22 mouse cellular contexts compared by ENCODE assay signal in the genomic region with DNA sequence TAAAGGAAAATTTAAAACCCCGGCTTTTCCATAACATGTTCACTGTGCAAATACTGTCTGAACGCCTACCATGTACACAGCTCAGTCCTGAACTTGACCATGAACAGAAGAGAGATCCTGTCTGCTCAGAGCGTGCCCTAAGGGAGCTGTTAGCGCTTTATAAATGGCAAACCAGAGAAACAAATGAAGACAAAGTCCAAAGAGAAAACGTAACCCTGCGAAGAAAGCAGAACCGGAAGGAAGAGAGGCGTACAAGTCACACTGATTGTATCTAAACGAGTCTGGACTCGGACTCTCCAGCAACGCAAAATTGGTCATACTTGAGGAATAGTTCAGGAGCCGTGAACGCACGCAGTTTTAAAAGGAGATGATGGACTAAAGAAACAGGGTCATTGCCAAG.
DNase-seq lines count a peak whose midpoint lies in the region; ATAC-seq and TF ChIP-seq lines count a peak whose summit lies in the region.
"Had no signal": no experiment of that assay in that cellular context is flagged by ENCODE, and none has a peak within 500 bp of the region (broad histone marks: within the 10 kb centered on the region; RNA-seq: fewer than 3 reads in every experiment).

No protein-coding gene starts in this region.

- no peak for TF ChIP-seq RAD21 in CH12.LX (IDR thresholded peaks at IDR 0.05; ENCODE audit: low read depth, low read length)

- WGBS in hindbrain, embryonic 13.5 days = 90% methylated on average over 14 of the region's 14 CpGs
- 94% methylated on average over 14 of the region's 14 CpGs for WGBS in hindbrain, embryonic 10.5 days
- WGBS in kidney, adult 2 months = 72% methylated on average over 14 of the region's 14 CpGs
- WGBS in kidney, embryonic 16.5 days = 81% methylated on average over 14 of the region's 14 CpGs

- H3K27ac ChIP-seq in hindbrain, embryonic 13.5 days = peak overlapping the region; percentile 82; the same call in 1 of the 2 replicates
- no peak overlapping the region for H3K27ac ChIP-seq in hindbrain, embryonic 10.5 days
- peak overlapping the region; percentile 70 for H3K27ac ChIP-seq in kidney, adult 2 months (ENCODE audit: insufficient read depth, low read depth, low read length)
- no peak overlapping the region for H3K27ac ChIP-seq in kidney, embryonic 16.5 days (ENCODE audit: low read length)
- no peak overlapping the region for H3K27ac ChIP-seq in CH12.LX (ENCODE audit: insufficient read depth, low read depth)
- H3K27ac ChIP-seq: embryonic facial prominence, embryonic 10.5 days; forebrain, embryonic 13.5 days; heart, adult 2 months; heart, embryonic 15.5 days had no signal

- TF ChIP-seq CTCF in kidney, adult 2 months (conservative IDR thresholded peaks at IDR 0.05; ENCODE audit: insufficient read depth, insufficient read length, low read depth, low read length) = no peak
- TF ChIP-seq CTCF in CH12.LX (conservative IDR thresholded peaks at IDR 0.05 in 1 of 2, IDR thresholded peaks at IDR 0.05 in 1 of 2; ENCODE audit: low read depth in 2 of 2, low read length in 2 of 2) = no peak

- H3K36me3 ChIP-seq in hindbrain, embryonic 13.5 days = no peaks in the 10 kb centered on the region
- no peaks in the 10 kb centered on the region for H3K36me3 ChIP-seq in hindbrain, embryonic 10.5 days
- no peaks in the 10 kb centered on the region for H3K36me3 ChIP-seq in kidney, adult 2 months (ENCODE audit: control insufficient read depth, insufficient read depth, low read length)
- H3K36me3 ChIP-seq in kidney, embryonic 16.5 days (ENCODE audit: insufficient read depth, low read length) = no peaks in the 10 kb centered on the region
- H3K36me3 ChIP-seq in CH12.LX (replicated peaks in 1 of 2; ENCODE audit: control insufficient read depth in 1 of 2, insufficient read depth in 1 of 2, low read length in 1 of 2) = no peaks in the 10 kb centered on the region
- H3K36me3 ChIP-seq: heart, embryonic 15.5 days had no signal

- H3K9me3 ChIP-seq in hindbrain, embryonic 13.5 days = no peaks in the 10 kb centered on the region
- H3K9me3 ChIP-seq in hindbrain, embryonic 10.5 days = no peaks in the 10 kb centered on the region
- no peaks in the 10 kb centered on the region for H3K9me3 ChIP-seq in kidney, embryonic 16.5 days (ENCODE audit: low read length)
- peaks cover 2% of the 10 kb centered on the region for H3K9me3 ChIP-seq in CH12.LX (replicated peaks; ENCODE audit: low read length)
- H3K9me3 ChIP-seq: embryonic facial prominence, embryonic 10.5 days; forebrain, embryonic 13.5 days; heart, embryonic 15.5 days had no signal

- DNase-seq in hindbrain, embryonic 10.5 days (ENCODE audit: low spot score) = no peak
- peak; percentile 73 for DNase-seq in kidney, adult 2 months
- DNase-seq in kidney, postnatal 36 days = peak; percentile 30 to 34
- DNase-seq in kidney, postnatal 14 days = no peak
- DNase-seq in CH12.LX (ENCODE audit: extremely low read depth) = no peak
- no peak for DNase-seq in adrenal gland, adult (ENCODE audit: inconsistent age in 2 of 2, low spot score in 1 of 2)
- DNase-seq: adrenal gland, adult 8-10 months; adrenal gland, postnatal 36 days; B cell, adult 2 months; cerebellum, adult 2 months; cerebellum, postnatal 10 days; forebrain, postnatal 0 days; gastrocnemius, postnatal 14 days; heart, adult 2 months; heart, postnatal 14 days had no signal

- no peak overlapping the region for H3K4me3 ChIP-seq in hindbrain, embryonic 13.5 days
- H3K4me3 ChIP-seq in hindbrain, embryonic 10.5 days = no peak overlapping the region
- H3K4me3 ChIP-seq in kidney, adult 2 months (ENCODE audit: insufficient read depth, low read depth, low read length) = no peak overlapping the region
- H3K4me3 ChIP-seq in kidney, embryonic 16.5 days (ENCODE audit: low read length) = no peak overlapping the region
- no peak overlapping the region for H3K4me3 ChIP-seq in CH12.LX (replicated peaks in 1 of 3; ENCODE audit: low read depth in 2 of 3, low read length in 2 of 3, poor library complexity in 1 of 3)
- H3K4me3 ChIP-seq: embryonic facial prominence, embryonic 10.5 days; forebrain, embryonic 13.5 days; heart, adult 2 months; heart, embryonic 15.5 days had no signal

- dilution Hi-C loops in CH12.LX (cut with MboI; ENCODE audit: extremely low pct_ligation_motif_present, extremely low pct_unique_long_range_greater_than_20kb, low sequenced_read_pairs) = no loop called here

- H3K9ac ChIP-seq in hindbrain, embryonic 13.5 days = no peak overlapping the region
- no peak overlapping the region for H3K9ac ChIP-seq in kidney, embryonic 16.5 days (replicated peaks; ENCODE audit: low read length)
- H3K9ac ChIP-seq in CH12.LX (ENCODE audit: insufficient read depth, low read depth) = no peak overlapping the region
- H3K9ac ChIP-seq: forebrain, embryonic 13.5 days; forebrain, postnatal 0 days; heart, embryonic 15.5 days had no signal

- no peak for TF ChIP-seq EP300 in CH12.LX (IDR thresholded peaks at IDR 0.05; ENCODE audit: low read length)

- no peaks in the 10 kb centered on the region for H3K79me2 ChIP-seq in CH12.LX (replicated peaks; ENCODE audit: control insufficient read depth, extremely low read depth, insufficient read depth, poor library complexity, severe bottlenecking)

- in situ Hi-C loops in CH12.LX (cut with MboI; ENCODE audit: low pct_ligation_motif_present, low pct_unique_long_range_greater_than_20kb, low sequenced_read_pairs) = no loop called here

- TF ChIP-seq POLR2A in kidney, adult 2 months (IDR thresholded peaks at IDR 0.05; ENCODE audit: low read depth, low read length) = no peak
- TF ChIP-seq POLR2A in CH12.LX (IDR thresholded peaks at IDR 0.05; ENCODE audit: low read depth, low read length) = no peak

- ATAC-seq in hindbrain, embryonic 13.5 days (ENCODE audit: low FRiP score) = no peak
- no peak for ATAC-seq in kidney, embryonic 16.5 days (ENCODE audit: low FRiP score, low TSS enrichment)
- ATAC-seq: CD4-positive, CD25-positive, alpha-beta regulatory T cell, adult 4 months; forebrain, embryonic 13.5 days; forebrain, postnatal 0 days had no signal

- no peak overlapping the region for H3K4me2 ChIP-seq in hindbrain, embryonic 13.5 days
- H3K4me2 ChIP-seq in kidney, embryonic 16.5 days (replicated peaks; ENCODE audit: low read depth, low read length) = no peak overlapping the region
- H3K4me2 ChIP-seq in CH12.LX (ENCODE audit: insufficient read depth, low read depth, poor library complexity, severe bottlenecking) = no peak overlapping the region
- H3K4me2 ChIP-seq: forebrain, embryonic 13.5 days; heart, embryonic 11.5 days; heart, embryonic 15.5 days had no signal

- H3K4me1 ChIP-seq in hindbrain, embryonic 13.5 days (replicated peaks) = peaks cover 38% of the 10 kb centered on the region
- H3K4me1 ChIP-seq in hindbrain, embryonic 10.5 days (replicated peaks) = peaks cover 28% of the 10 kb centered on the region
- H3K4me1 ChIP-seq in kidney, adult 2 months (ENCODE audit: control insufficient read depth, insufficient read depth, low read length) = peaks cover 8% of the 10 kb centered on the region
- H3K4me1 ChIP-seq in kidney, embryonic 16.5 days (ENCODE audit: insufficient read depth, low read length) = peaks cover 22% of the 10 kb centered on the region
- no peaks in the 10 kb centered on the region for H3K4me1 ChIP-seq in CH12.LX (ENCODE audit: control insufficient read depth in 1 of 2, insufficient read depth in 2 of 2)
- H3K4me1 ChIP-seq: heart, embryonic 15.5 days had no signal

- H3K27me3 ChIP-seq in hindbrain, embryonic 13.5 days = no peaks in the 10 kb centered on the region
- no peaks in the 10 kb centered on the region for H3K27me3 ChIP-seq in hindbrain, embryonic 10.5 days (ENCODE audit: insufficient read depth, poor library complexity, severe bottlenecking)
- H3K27me3 ChIP-seq in kidney, adult 2 months (replicated peaks; ENCODE audit: control insufficient read depth, insufficient read depth, low read length) = no peaks in the 10 kb centered on the region
- H3K27me3 ChIP-seq in kidney, embryonic 16.5 days (ENCODE audit: insufficient read depth, low read length) = no peaks in the 10 kb centered on the region
- H3K27me3 ChIP-seq in CH12.LX (replicated peaks) = no peaks in the 10 kb centered on the region
- H3K27me3 ChIP-seq: forebrain, embryonic 13.5 days; heart, embryonic 15.5 days had no signal

TF ChIP-seq in CH12.LX, 34 proteins besides CTCF, POLR2A, EP300 and RAD21:
- no peak for TF ChIP-seq BHLHE40 (IDR thresholded peaks at IDR 0.05; ENCODE audit: low read depth, low read length)
- TF ChIP-seq PAX5 (IDR thresholded peaks at IDR 0.05; ENCODE audit: low read length) = 0 out of 2 replicates have a peak, but pooled peaks have one; percentile 17

Comparison
In these comparisons a context has a peak if more than half of its experiments do, and no peak if none do; other contexts are left out.
1. H3K27ac ChIP-seq: peak in hindbrain, embryonic 13.5 days (single experiment) and kidney, adult 2 months (single experiment); none in hindbrain, embryonic 10.5 days (single experiment), kidney, embryonic 16.5 days (single experiment) and CH12.LX (single experiment).
2. DNase-seq: peak in kidney, adult 2 months (single experiment) and kidney, postnatal 36 days (2 of 2); none in hindbrain, embryonic 10.5 days (single experiment), kidney, postnatal 14 days (single experiment), CH12.LX (single experiment) and adrenal gland, adult (0 of 2).